Mouse (Mus musculus): ENCODE measurements around the gene Coa4. TPM values are rescaled to one million over a fixed set of nuclear protein-coding genes. Genes with fewer than 3 reads are reported as not detected.
A peak's percentile ranks its signal among the peaks of the same experiment; 100 is the strongest.

The Coa4 gene
- polyA plus RNA-seq, 1 experiment from 2014 or later: 20.9 TPM

DNA sequence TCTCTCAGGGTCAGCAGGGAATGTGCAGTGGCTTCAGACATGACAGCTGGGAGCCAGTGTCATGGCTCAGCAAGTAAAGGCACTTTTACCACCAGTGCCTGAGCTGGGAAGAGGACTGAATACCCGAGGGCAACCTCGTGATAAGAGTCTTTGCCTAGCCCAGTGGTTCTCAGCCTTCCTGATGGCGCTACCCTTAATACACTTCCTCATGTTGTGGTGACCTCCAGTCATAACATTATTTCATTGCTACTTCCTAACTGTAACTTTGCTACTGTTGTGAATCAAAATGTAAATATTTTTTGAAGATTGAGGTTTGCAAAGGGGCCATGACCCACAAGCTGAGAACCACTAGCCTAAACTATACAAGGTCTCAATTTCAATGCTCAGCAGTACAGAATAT lies 28.2 kb upstream of the Coa4 start:
- WGBS: 50% methylated on average over 3 of the region's 3 CpGs
- no peak overlapping the region for H3K4me2 ChIP-seq
- H3K27me3 ChIP-seq: no peaks in the 10 kb centered on the region; the same call in 1 of the 2 replicates
- no peak overlapping the region for H3K27ac ChIP-seq
- no peak for ATAC-seq (ENCODE audit: insufficient number of reproducible peaks, low FRiP score, low TSS enrichment, low read depth)
- H3K4me3 ChIP-seq: no peak overlapping the region
- no peaks in the 10 kb centered on the region for H3K9me3 ChIP-seq
- no peaks in the 10 kb centered on the region for H3K4me1 ChIP-seq
- no peaks in the 10 kb centered on the region for H3K36me3 ChIP-seq
- no peak overlapping the region for H3K9ac ChIP-seq

GRCm38 (mm10) chr7:100511602-100512001 lies 25.3 kb upstream of the Coa4 start:
- Histone ChIP-seq H3K27me3 (no peaks in the 10 kb centered on the region; the same call in 1 of the 2 replicates), H3K36me3 (no peaks in the 10 kb centered on the region), H3K9me3 (no peaks in the 10 kb centered on the region), H3K4me1 (peaks cover 3% of the 10 kb centered on the region; the same call in 1 of the 2 replicates), H3K4me3 (no peak overlapping the region), H3K4me2 (no peak overlapping the region), H3K9ac (no peak overlapping the region), H3K27ac (no peak overlapping the region)
- ATAC-seq (ENCODE audit: insufficient number of reproducible peaks, low FRiP score, low TSS enrichment, low read depth): no peak
- 78% methylated on average over 8 of the region's 8 CpGs for WGBS

- H3K9ac ChIP-seq: no peak within 1 kb of the TSS
- H3K4me1 ChIP-seq: peaks cover 3% of the 10 kb centered on the region; the same call in 1 of the 2 replicates
- no peaks in the 10 kb centered on the region for H3K9me3 ChIP-seq
- no peaks in the 10 kb centered on the region for H3K36me3 ChIP-seq
- no peaks in the 10 kb centered on the region; the same call in 1 of the 2 replicates for H3K27me3 ChIP-seq
- no peak within 1 kb of the TSS for H3K4me2 ChIP-seq
- H3K4me3 ChIP-seq: no peak within 1 kb of the TSS
- 49% methylated on average over 11 of the region's 11 CpGs for WGBS
- no peak for ATAC-seq (ENCODE audit: insufficient number of reproducible peaks, low FRiP score, low TSS enrichment, low read depth)
- no peak within 1 kb of the TSS for H3K27ac ChIP-seq
Measured at GRCm38 (mm10) chr7:100514573-100514972, 22.3 kb upstream of the Coa4 start, which contains the start of gene Dnajb13. Gene Dnajb13, minus strand, starts transcription at chr7:100514960.

GRCm38 (mm10) chr7:100520204-100520603 lies 16.7 kb upstream of the Coa4 start:
- H3K9ac ChIP-seq: no peak overlapping the region
- no peaks in the 10 kb centered on the region for H3K4me1 ChIP-seq
- WGBS: 55% methylated on average over 7 of the region's 7 CpGs
- H3K9me3 ChIP-seq: no peaks in the 10 kb centered on the region
- H3K4me2 ChIP-seq: no peak overlapping the region
- no peak for ATAC-seq (ENCODE audit: insufficient number of reproducible peaks, low FRiP score, low TSS enrichment, low read depth)
- H3K36me3 ChIP-seq: no peaks in the 10 kb centered on the region
- no peaks in the 10 kb centered on the region for H3K27me3 ChIP-seq
- no peak overlapping the region for H3K27ac ChIP-seq
- H3K4me3 ChIP-seq: no peak overlapping the region

DNA sequence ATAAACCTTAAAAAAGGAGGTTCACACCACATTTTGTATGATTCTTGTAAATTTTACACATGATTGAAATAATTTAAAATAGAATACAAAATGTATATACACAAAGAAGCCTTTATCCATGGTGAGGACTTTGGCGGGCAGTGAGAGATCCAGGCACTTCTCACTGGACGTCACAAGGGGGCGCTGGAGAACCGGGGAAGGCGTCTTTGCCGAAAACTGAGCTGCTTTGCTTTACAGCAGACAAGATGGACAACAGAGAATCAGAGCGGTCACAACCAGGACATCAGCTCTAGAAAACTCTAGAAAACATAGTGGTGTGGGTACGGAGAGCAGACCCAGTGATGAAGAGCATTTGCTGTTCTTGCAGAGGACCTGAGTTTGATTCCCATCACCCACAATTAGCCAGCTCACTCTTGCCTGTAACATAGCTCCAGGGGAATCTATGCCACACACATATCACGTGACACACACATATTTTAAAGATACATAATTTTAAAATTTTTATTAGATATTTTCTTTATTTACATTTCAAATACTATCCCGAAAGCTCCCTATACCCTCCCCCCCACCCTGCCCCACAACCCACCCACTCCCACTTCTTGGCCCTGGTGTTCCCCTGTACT lies 16.1 kb upstream of the Coa4 start:
- Histone ChIP-seq H3K4me2 (0 out of 2 replicates have a peak overlapping the region, but pooled peaks have one; percentile 22), H3K36me3 (no peaks in the 10 kb centered on the region), H3K4me3 (no peak overlapping the region), H3K9ac (no peak overlapping the region), H3K4me1 (no peaks in the 10 kb centered on the region), H3K27ac (no peak overlapping the region), H3K9me3 (no peaks in the 10 kb centered on the region), H3K27me3 (no peaks in the 10 kb centered on the region)
- no peak for ATAC-seq (ENCODE audit: insufficient number of reproducible peaks, low FRiP score, low TSS enrichment, low read depth)
- 18% methylated on average over 10 of the region's 10 CpGs for WGBS

GRCm38 (mm10) chr7:100522222-100522621 lies 14.6 kb upstream of the Coa4 start:
- Histone ChIP-seq H3K9ac (no peak overlapping the region), H3K27me3 (no peaks in the 10 kb centered on the region), H3K9me3 (no peaks in the 10 kb centered on the region), H3K4me1 (no peaks in the 10 kb centered on the region), H3K36me3 (no peaks in the 10 kb centered on the region), H3K4me3 (no peak overlapping the region), H3K4me2 (no peak overlapping the region), H3K27ac (no peak overlapping the region)
- no peak for ATAC-seq (ENCODE audit: insufficient number of reproducible peaks, low FRiP score, low TSS enrichment, low read depth)
- WGBS: 82% methylated on average over 3 of the region's 3 CpGs

- Histone ChIP-seq H3K9ac (no peak overlapping the region), H3K27me3 (no peaks in the 10 kb centered on the region), H3K4me2 (no peak overlapping the region), H3K36me3 (no peaks in the 10 kb centered on the region), H3K4me1 (no peaks in the 10 kb centered on the region), H3K4me3 (no peak overlapping the region), H3K27ac (no peak overlapping the region), H3K9me3 (no peaks in the 10 kb centered on the region)
- 52% methylated on average over 8 of the region's 8 CpGs for WGBS
- ATAC-seq (ENCODE audit: insufficient number of reproducible peaks, low FRiP score, low TSS enrichment, low read depth): no peak
Measured at GRCm38 (mm10) chr7:100524669-100525068, 12.2 kb upstream of the Coa4 start.

- no peak overlapping the region for H3K4me3 ChIP-seq
- H3K27me3 ChIP-seq: no peaks in the 10 kb centered on the region
- no peaks in the 10 kb centered on the region for H3K36me3 ChIP-seq
- no peak overlapping the region for H3K4me2 ChIP-seq
- no peaks in the 10 kb centered on the region for H3K9me3 ChIP-seq
- H3K27ac ChIP-seq: no peak overlapping the region
- no peak for ATAC-seq (ENCODE audit: insufficient number of reproducible peaks, low FRiP score, low TSS enrichment, low read depth)
- no peaks in the 10 kb centered on the region for H3K4me1 ChIP-seq
- WGBS: 92% methylated on average over 5 of the region's 5 CpGs
- H3K9ac ChIP-seq: no peak overlapping the region
Measured at GRCm38 (mm10) chr7:100530766-100531165, 6.1 kb upstream of the Coa4 start.

- H3K4me1 ChIP-seq: 0 out of 2 replicates have a peak, but pooled peaks cover 8% of the 10 kb centered on the region
- no peak overlapping the region for H3K4me2 ChIP-seq
- H3K9me3 ChIP-seq: no peaks in the 10 kb centered on the region
- WGBS: 70% methylated on average over 2 of the region's 2 CpGs
- no peak overlapping the region for H3K4me3 ChIP-seq
- no peak overlapping the region for H3K9ac ChIP-seq
- ATAC-seq (ENCODE audit: insufficient number of reproducible peaks, low FRiP score, low TSS enrichment, low read depth): no peak
- H3K27me3 ChIP-seq: no peaks in the 10 kb centered on the region
- no peaks in the 10 kb centered on the region for H3K36me3 ChIP-seq
- no peak overlapping the region for H3K27ac ChIP-seq
Measured at GRCm38 (mm10) chr7:100533503-100533902, 3.4 kb upstream of the Coa4 start.

DNA sequence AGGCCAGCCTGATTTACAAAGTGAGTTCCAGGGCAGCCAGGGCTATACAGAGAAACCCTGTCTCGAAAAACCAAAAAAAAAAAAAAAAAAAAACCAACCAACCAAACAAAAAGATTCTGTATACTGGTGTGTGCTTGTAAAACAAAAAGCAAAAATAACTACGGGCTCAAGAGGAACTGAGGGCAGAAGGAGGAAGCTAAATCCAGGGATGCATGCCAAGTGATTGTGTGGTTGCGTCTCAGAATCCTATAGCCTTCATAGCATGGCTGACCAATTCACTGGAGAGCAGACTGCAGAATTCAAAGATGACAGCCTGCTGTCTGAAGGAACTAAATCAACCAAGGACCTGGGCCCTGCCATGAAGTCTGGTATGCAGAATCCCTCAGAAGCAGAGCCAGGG lies 2.7 kb upstream of the Coa4 start:
- H3K4me3 ChIP-seq: no peak overlapping the region
- H3K27ac ChIP-seq: no peak overlapping the region
- 81% methylated on average over 3 of the region's 3 CpGs for WGBS

DNA sequence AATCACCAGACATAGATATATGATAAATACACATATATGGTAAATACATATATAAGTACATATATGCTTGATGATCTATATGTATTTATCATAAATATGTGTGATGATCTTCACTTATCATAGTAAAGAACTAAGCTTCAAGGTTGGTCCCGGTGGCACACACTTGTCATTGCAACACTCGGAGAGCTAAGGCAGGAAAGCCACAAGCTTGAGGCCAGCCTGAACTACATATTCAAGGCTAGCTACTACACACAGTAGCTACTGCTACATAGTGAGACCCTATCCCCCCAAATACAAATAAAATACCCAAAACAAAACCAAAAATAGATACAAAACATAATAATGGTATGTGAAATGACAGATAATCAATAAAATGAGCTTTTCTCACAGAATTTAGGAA lies 1.0 kb upstream of the Coa4 start:
- H3K9ac ChIP-seq: no peak overlapping the region
- peaks cover 21% of the 10 kb centered on the region for H3K36me3 ChIP-seq
- H3K4me1 ChIP-seq: 0 out of 2 replicates have a peak, but pooled peaks cover 8% of the 10 kb centered on the region
- peak overlapping the region; percentile 75; the same call in 1 of the 2 replicates for H3K4me3 ChIP-seq
- no peak overlapping the region for H3K4me2 ChIP-seq
- H3K27ac ChIP-seq: no peak overlapping the region
- WGBS: 75% methylated on average over 2 of the region's 2 CpGs
- ATAC-seq (ENCODE audit: insufficient number of reproducible peaks, low FRiP score, low TSS enrichment, low read depth): no peak
- no peaks in the 10 kb centered on the region for H3K27me3 ChIP-seq
- no peaks in the 10 kb centered on the region for H3K9me3 ChIP-seq

More for the DNA sequence above, 2.7 kb upstream of the Coa4 start:
- Histone ChIP-seq H3K27me3 (no peaks in the 10 kb centered on the region), H3K4me2 (no peak overlapping the region), H3K4me1 (0 out of 2 replicates have a peak, but pooled peaks cover 8% of the 10 kb centered on the region), H3K9ac (no peak overlapping the region), H3K36me3 (peaks cover 6% of the 10 kb centered on the region), H3K9me3 (no peaks in the 10 kb centered on the region)
- ATAC-seq (ENCODE audit: insufficient number of reproducible peaks, low FRiP score, low TSS enrichment, low read depth): no peak

GRCm38 (mm10) chr7:100537519-100537902 lies 640 bp downstream of the Coa4 start:
- 24% methylated on average over 7 of the region's 7 CpGs for WGBS
- peaks cover 21% of the 10 kb centered on the region for H3K36me3 ChIP-seq
- no peak overlapping the region for H3K27ac ChIP-seq
- peak overlapping the region; percentile 65 for H3K4me2 ChIP-seq
- ATAC-seq (ENCODE audit: insufficient number of reproducible peaks, low FRiP score, low TSS enrichment, low read depth): no peak
- H3K9ac ChIP-seq: peak overlapping the region; percentile 69; the same call in 1 of the 2 replicates
- H3K9me3 ChIP-seq: no peaks in the 10 kb centered on the region
- no peaks in the 10 kb centered on the region for H3K27me3 ChIP-seq
- peak overlapping the region; percentile 75 for H3K4me3 ChIP-seq
- H3K4me1 ChIP-seq: 0 out of 2 replicates have a peak, but pooled peaks cover 8% of the 10 kb centered on the region
